Mouse (Mus musculus) kidney, embryonic 16.5 days (tissue): ENCODE data around the gene Frmd4a. TPM values are rescaled to one million over a fixed set of nuclear protein-coding genes. Genes with fewer than 3 reads are reported as not detected.

Experiments
- ATAC-seq: fragments of 200-750 bp; cut with Nextera tagmentation; 2 replicates; pipeline ENCODE4 v1.8.0; 2017; ENCODE audit warnings: moderate TSS enrichment; ENCODE audit not compliant: low FRiP score, low TSS enrichment
- H3K27ac ChIP-seq: fragments of 300-500 bp; sonication (generic); 2 replicates; pipeline ENCODE4 v1.5.1; 2014; ENCODE audit warnings: low read length
- H3K27me3 ChIP-seq: fragments of 300-500 bp; sonication (generic); 2 replicates; pipeline ENCODE4 v1.6.1; 2014; ENCODE audit warnings: low read length, control low read depth, mixed read lengths; ENCODE audit not compliant: insufficient read depth
- H3K36me3 ChIP-seq: fragments of 300-500 bp; sonication (generic); 2 replicates; pipeline ENCODE4 v1.6.1; 2014; ENCODE audit warnings: low read length, control low read depth, mixed read lengths; ENCODE audit not compliant: insufficient read depth
- H3K4me1 ChIP-seq: fragments of 300-500 bp; sonication (generic); 2 replicates; pipeline ENCODE4 v1.6.1; 2014; ENCODE audit warnings: low read length, control low read depth, mixed read lengths; ENCODE audit not compliant: insufficient read depth
- H3K4me2 ChIP-seq: fragments of 300-500 bp; sonication (generic); replicated peaks from 2 replicates; pipeline ENCODE4 v1.6.1; 2014; ENCODE audit warnings: low read depth, low read length
- H3K4me3 ChIP-seq: fragments of 300-500 bp; sonication (generic); 2 replicates; pipeline ENCODE4 v1.5.1; 2014; ENCODE audit warnings: mild to moderate bottlenecking, low read length
- H3K9ac ChIP-seq: fragments of 300-500 bp; sonication (generic); replicated peaks from 2 replicates; pipeline ENCODE4 v1.6.1; 2014; ENCODE audit warnings: low read length
- H3K9me3 ChIP-seq: fragments of 300-500 bp; sonication (generic); 2 replicates; pipeline ENCODE4 v1.6.1; 2016; ENCODE audit warnings: low read length, control low read depth
- WGBS: fragments of 180-500 bp; shearing (Covaris S2); extraction: QIAGEN DNeasy Blood & Tissue Kit; methylation state at CpG from one replicate; pipeline ENCODE4 v1.1.7; 2014; 5-methylcytosine and 5-hydroxymethylcytosine counted together
- polyA plus RNA-seq: library from polyadenylated mRNA; unstranded; fragments of >200 nt; fragmentation: Nextera tagmentation; extraction: Ambion mirVana; gene quantifications from 2 replicates; pipeline ENCODE4 v1.2.1, GENCODE M21; 2015

The Frmd4a gene
- polyA plus RNA-seq, 1 experiment from 2014 or later: 31.2 TPM

GRCm38 (mm10) chr2:4155406-4155805 lies 137.9 kb downstream of the Frmd4a start:
- Histone ChIP-seq H3K4me1 (peaks cover 13% of the 10 kb centered on the region), H3K4me3 (no peak overlapping the region), H3K27ac (no peak overlapping the region), H3K9ac (no peak overlapping the region), H3K9me3 (no peaks in the 10 kb centered on the region), H3K4me2 (no peak overlapping the region), H3K27me3 (peaks cover 7% of the 10 kb centered on the region), H3K36me3 (no peaks in the 10 kb centered on the region)
- no peak for ATAC-seq

GRCm38 (mm10) chr2:4156511-4156910 lies 139.0 kb downstream of the Frmd4a start:
- peaks cover 13% of the 10 kb centered on the region for H3K4me1 ChIP-seq
- peaks cover 7% of the 10 kb centered on the region for H3K27me3 ChIP-seq
- no peaks in the 10 kb centered on the region for H3K36me3 ChIP-seq
- H3K27ac ChIP-seq: no peak overlapping the region
- ATAC-seq: no peak; the same call in 1 of the 2 replicates
- no peak overlapping the region for H3K9ac ChIP-seq
- no peaks in the 10 kb centered on the region for H3K9me3 ChIP-seq
- H3K4me3 ChIP-seq: no peak overlapping the region
- H3K4me2 ChIP-seq: no peak overlapping the region

GRCm38 (mm10) chr2:4157396-4157795 lies 139.9 kb downstream of the Frmd4a start:
- H3K9me3 ChIP-seq: no peaks in the 10 kb centered on the region
- WGBS: 84% methylated on average over 4 of the region's 4 CpGs

GRCm38 (mm10) chr2:4159574-4160203 lies 142.2 kb downstream of the Frmd4a start:
- H3K4me1 ChIP-seq: peaks cover under 1% of the 10 kb centered on the region; the same call in 1 of the 2 replicates
- no peak overlapping the region for H3K4me2 ChIP-seq
- no peak overlapping the region for H3K4me3 ChIP-seq
- H3K9me3 ChIP-seq: no peaks in the 10 kb centered on the region
- no peak overlapping the region for H3K9ac ChIP-seq
- H3K27ac ChIP-seq: no peak overlapping the region
- ATAC-seq: no peak
- 83% methylated on average over 15 of the region's 15 CpGs for WGBS
- H3K36me3 ChIP-seq: no peaks in the 10 kb centered on the region
- no peaks in the 10 kb centered on the region for H3K27me3 ChIP-seq

More at GRCm38 (mm10) chr2:4157396-4157795, 139.9 kb downstream of the Frmd4a start:
- Histone ChIP-seq H3K4me1 (peaks cover 13% of the 10 kb centered on the region), H3K27ac (no peak overlapping the region), H3K9ac (no peak overlapping the region), H3K4me2 (no peak overlapping the region), H3K36me3 (no peaks in the 10 kb centered on the region), H3K4me3 (no peak overlapping the region), H3K27me3 (peaks cover 4% of the 10 kb centered on the region)
- ATAC-seq: no peak

- no peaks in the 10 kb centered on the region for H3K4me1 ChIP-seq
- H3K4me2 ChIP-seq: no peak overlapping the region
- H3K27ac ChIP-seq: no peak overlapping the region
- H3K9ac ChIP-seq: no peak overlapping the region
- no peaks in the 10 kb centered on the region for H3K36me3 ChIP-seq
- WGBS: 87% methylated on average over 2 of the region's 2 CpGs
- no peak overlapping the region for H3K4me3 ChIP-seq
- no peaks in the 10 kb centered on the region for H3K9me3 ChIP-seq
- H3K27me3 ChIP-seq: no peaks in the 10 kb centered on the region
- ATAC-seq: no peak
Observed at GRCm38 (mm10) chr2:4166191-4166590, 148.7 kb downstream of the Frmd4a start.

- Histone ChIP-seq H3K27me3 (no peaks in the 10 kb centered on the region), H3K36me3 (no peaks in the 10 kb centered on the region), H3K9ac (no peak overlapping the region), H3K4me2 (no peak overlapping the region), H3K27ac (no peak overlapping the region), H3K4me1 (no peaks in the 10 kb centered on the region), H3K9me3 (no peaks in the 10 kb centered on the region), H3K4me3 (no peak overlapping the region)
- no peak for ATAC-seq
- WGBS: 87% methylated on average over 6 of the region's 6 CpGs
Observed at GRCm38 (mm10) chr2:4167131-4167530, 149.6 kb downstream of the Frmd4a start.

- 54% methylated on average over 10 of the region's 10 CpGs for WGBS
- Histone ChIP-seq H3K4me1 (no peaks in the 10 kb centered on the region), H3K4me2 (no peak overlapping the region), H3K27me3 (no peaks in the 10 kb centered on the region), H3K27ac (no peak overlapping the region), H3K9ac (no peak overlapping the region), H3K9me3 (no peaks in the 10 kb centered on the region), H3K4me3 (no peak overlapping the region), H3K36me3 (no peaks in the 10 kb centered on the region)
- no peak for ATAC-seq
Observed at GRCm38 (mm10) chr2:4169726-4170125, 152.2 kb downstream of the Frmd4a start.

GRCm38 (mm10) chr2:4170189-4170588 lies 152.7 kb downstream of the Frmd4a start:
- H3K4me3 ChIP-seq: no peak overlapping the region
- H3K27ac ChIP-seq: no peak overlapping the region
- no peaks in the 10 kb centered on the region for H3K9me3 ChIP-seq
- no peak for ATAC-seq
- H3K4me2 ChIP-seq: no peak overlapping the region
- no peaks in the 10 kb centered on the region for H3K36me3 ChIP-seq
- H3K9ac ChIP-seq: no peak overlapping the region
- H3K4me1 ChIP-seq: no peaks in the 10 kb centered on the region
- WGBS: 67% methylated on average over 4 of the region's 4 CpGs
- H3K27me3 ChIP-seq: no peaks in the 10 kb centered on the region

- Histone ChIP-seq H3K9me3 (no peaks in the 10 kb centered on the region), H3K27ac (no peak overlapping the region), H3K36me3 (no peaks in the 10 kb centered on the region), H3K27me3 (no peaks in the 10 kb centered on the region), H3K4me3 (no peak overlapping the region), H3K4me1 (no peaks in the 10 kb centered on the region), H3K9ac (no peak overlapping the region), H3K4me2 (no peak overlapping the region)
- ATAC-seq: peak; percentile 75; the same call in 1 of the 2 replicates
- WGBS: 46% methylated on average over 8 of the region's 8 CpGs
Observed at GRCm38 (mm10) chr2:4184991-4185390, 167.5 kb downstream of the Frmd4a start.

GRCm38 (mm10) chr2:4187521-4187920 lies 170.0 kb downstream of the Frmd4a start:
- Histone ChIP-seq H3K27me3 (no peaks in the 10 kb centered on the region), H3K4me3 (no peak overlapping the region), H3K9me3 (no peaks in the 10 kb centered on the region), H3K9ac (no peak overlapping the region), H3K36me3 (no peaks in the 10 kb centered on the region), H3K4me1 (no peaks in the 10 kb centered on the region), H3K4me2 (no peak overlapping the region), H3K27ac (no peak overlapping the region)
- ATAC-seq: no peak
- 40% methylated on average over 4 of the region's 4 CpGs for WGBS
